Mouse (Mus musculus) kidney, embryonic 16.5 days (tissue): ENCODE data around the gene Hoxa10. TPM values are rescaled to one million over a fixed set of nuclear protein-coding genes. Genes with fewer than 3 reads are reported as not detected.

Experiments used
- ATAC-seq: fragments of 200-750 bp; cut with Nextera tagmentation; 2 replicates; pipeline ENCODE4 v1.8.0; 2017; ENCODE audit warnings: moderate TSS enrichment; ENCODE audit not compliant: low FRiP score, low TSS enrichment
- H3K27ac ChIP-seq: fragments of 300-500 bp; sonication (generic); 2 replicates; pipeline ENCODE4 v1.5.1; 2014; ENCODE audit warnings: low read length
- H3K27me3 ChIP-seq: fragments of 300-500 bp; sonication (generic); 2 replicates; pipeline ENCODE4 v1.6.1; 2014; ENCODE audit warnings: low read length, control low read depth, mixed read lengths; ENCODE audit not compliant: insufficient read depth
- H3K36me3 ChIP-seq: fragments of 300-500 bp; sonication (generic); 2 replicates; pipeline ENCODE4 v1.6.1; 2014; ENCODE audit warnings: low read length, control low read depth, mixed read lengths; ENCODE audit not compliant: insufficient read depth
- H3K4me1 ChIP-seq: fragments of 300-500 bp; sonication (generic); 2 replicates; pipeline ENCODE4 v1.6.1; 2014; ENCODE audit warnings: low read length, control low read depth, mixed read lengths; ENCODE audit not compliant: insufficient read depth
- H3K4me2 ChIP-seq: fragments of 300-500 bp; sonication (generic); replicated peaks from 2 replicates; pipeline ENCODE4 v1.6.1; 2014; ENCODE audit warnings: low read depth, low read length
- H3K4me3 ChIP-seq: fragments of 300-500 bp; sonication (generic); 2 replicates; pipeline ENCODE4 v1.5.1; 2014; ENCODE audit warnings: mild to moderate bottlenecking, low read length
- H3K9ac ChIP-seq: fragments of 300-500 bp; sonication (generic); replicated peaks from 2 replicates; pipeline ENCODE4 v1.6.1; 2014; ENCODE audit warnings: low read length
- H3K9me3 ChIP-seq: fragments of 300-500 bp; sonication (generic); 2 replicates; pipeline ENCODE4 v1.6.1; 2016; ENCODE audit warnings: low read length, control low read depth
- WGBS: fragments of 180-500 bp; shearing (Covaris S2); extraction: QIAGEN DNeasy Blood & Tissue Kit; methylation state at CpG from one replicate; pipeline ENCODE4 v1.1.7; 2014; 5-methylcytosine and 5-hydroxymethylcytosine counted together
- polyA plus RNA-seq: library from polyadenylated mRNA; unstranded; fragments of >200 nt; fragmentation: Nextera tagmentation; extraction: Ambion mirVana; gene quantifications from 2 replicates; pipeline ENCODE4 v1.2.1, GENCODE M21; 2015

The Hoxa10 gene
- polyA plus RNA-seq, 1 experiment from 2014 or later, result 147 TPM

GRCm38 (mm10) chr6:52227470-52228222 lies 13.0 kb downstream of the Hoxa10 start:
- Histone ChIP-seq H3K4me1 (peaks cover 10% of the 10 kb centered on the region), H3K27me3 (no peaks in the 10 kb centered on the region), H3K4me3 (peak overlapping the region; percentile 63), H3K36me3 (peaks cover 13% of the 10 kb centered on the region; the same call in 1 of the 2 replicates), H3K27ac (peak overlapping the region; percentile 97), H3K9ac (peak overlapping the region; percentile 85), H3K9me3 (no peaks in the 10 kb centered on the region), H3K4me2 (peak overlapping the region; percentile 81)
- WGBS, result 2% methylated on average over 11 of the region's 11 CpGs
- no peak for ATAC-seq

GRCm38 (mm10) chr6:52226569-52227257 lies 13.9 kb downstream of the Hoxa10 start:
- H3K9me3 ChIP-seq, result no peaks in the 10 kb centered on the region

GRCm38 (mm10) chr6:52225612-52226568 lies 14.8 kb downstream of the Hoxa10 start:
- H3K4me3 ChIP-seq, result peak overlapping the region; percentile 63
- peaks cover 17% of the 10 kb centered on the region for H3K4me1 ChIP-seq
- peak; percentile 52 for ATAC-seq
- peak overlapping the region; percentile 97 for H3K27ac ChIP-seq
- H3K4me2 ChIP-seq, result peak overlapping the region; percentile 81
- WGBS, result under 1% methylated on average over 69 of the region's 69 CpGs
- H3K9me3 ChIP-seq, result no peaks in the 10 kb centered on the region
- H3K36me3 ChIP-seq, result 0 out of 2 replicates have a peak, but pooled peaks cover 7% of the 10 kb centered on the region
- H3K9ac ChIP-seq, result peak overlapping the region; percentile 85
- no peaks in the 10 kb centered on the region for H3K27me3 ChIP-seq

More at GRCm38 (mm10) chr6:52226569-52227257, 13.9 kb downstream of the Hoxa10 start:
- H3K27me3 ChIP-seq, result no peaks in the 10 kb centered on the region
- peak overlapping the region; percentile 63 for H3K4me3 ChIP-seq
- H3K36me3 ChIP-seq, result 0 out of 2 replicates have a peak, but pooled peaks cover 7% of the 10 kb centered on the region
- peak overlapping the region; percentile 81 for H3K4me2 ChIP-seq
- H3K4me1 ChIP-seq, result peaks cover 17% of the 10 kb centered on the region
- H3K9ac ChIP-seq, result peak overlapping the region; percentile 85
- ATAC-seq, result peak; percentile 36
- H3K27ac ChIP-seq, result peak overlapping the region; percentile 97
- WGBS, result 2% methylated on average over 26 of the region's 26 CpGs

- H3K27ac ChIP-seq, result peak overlapping the region; percentile 97
- peak overlapping the region; percentile 63 for H3K4me3 ChIP-seq
- 1% methylated on average over 36 of the region's 36 CpGs for WGBS
- ATAC-seq, result no peak; the same call in 1 of the 2 replicates
- no peaks in the 10 kb centered on the region for H3K27me3 ChIP-seq
- peak overlapping the region; percentile 85 for H3K9ac ChIP-seq
- no peaks in the 10 kb centered on the region for H3K9me3 ChIP-seq
- H3K36me3 ChIP-seq, result 0 out of 2 replicates have a peak, but pooled peaks cover 7% of the 10 kb centered on the region
- peak overlapping the region; percentile 81 for H3K4me2 ChIP-seq
- peaks cover 19% of the 10 kb centered on the region for H3K4me1 ChIP-seq
Measured at GRCm38 (mm10) chr6:52224895-52225611, 15.6 kb downstream of the Hoxa10 start.

GRCm38 (mm10) chr6:52223939-52224760 lies 16.5 kb downstream of the Hoxa10 start:
- no peaks in the 10 kb centered on the region for H3K27me3 ChIP-seq
- H3K4me3 ChIP-seq, result peak overlapping the region; percentile 63
- ATAC-seq, result no peak
- peaks cover 28% of the 10 kb centered on the region for H3K4me1 ChIP-seq
- H3K36me3 ChIP-seq, result 0 out of 2 replicates have a peak, but pooled peaks cover 7% of the 10 kb centered on the region
- no peaks in the 10 kb centered on the region for H3K9me3 ChIP-seq
- peak overlapping the region; percentile 85 for H3K9ac ChIP-seq
- peak overlapping the region; percentile 97 for H3K27ac ChIP-seq
- H3K4me2 ChIP-seq, result peak overlapping the region; percentile 81
- under 1% methylated on average over 24 of the region's 24 CpGs for WGBS

- peak overlapping the region; percentile 81 for H3K4me2 ChIP-seq
- WGBS, result 4% methylated on average over 13 of the region's 13 CpGs
- H3K27me3 ChIP-seq, result no peaks in the 10 kb centered on the region
Measured at GRCm38 (mm10) chr6:52222729-52223128, 17.9 kb downstream of the Hoxa10 start.

GRCm38 (mm10) chr6:52221993-52222685 lies 18.5 kb downstream of the Hoxa10 start:
- Histone ChIP-seq H3K9me3 (no peaks in the 10 kb centered on the region), H3K36me3 (0 out of 2 replicates have a peak, but pooled peaks cover 7% of the 10 kb centered on the region), H3K4me2 (peak overlapping the region; percentile 81), H3K9ac (peak overlapping the region; percentile 85), H3K27me3 (no peaks in the 10 kb centered on the region), H3K4me1 (peaks cover 34% of the 10 kb centered on the region), H3K4me3 (peak overlapping the region; percentile 63), H3K27ac (peak overlapping the region; percentile 97)
- 5% methylated on average over 21 of the region's 21 CpGs for WGBS
- ATAC-seq, result peak; percentile 32

More at GRCm38 (mm10) chr6:52222729-52223128, 17.9 kb downstream of the Hoxa10 start:
- 0 out of 2 replicates have a peak, but pooled peaks cover 7% of the 10 kb centered on the region for H3K36me3 ChIP-seq
- H3K9ac ChIP-seq, result peak overlapping the region; percentile 85
- no peaks in the 10 kb centered on the region for H3K9me3 ChIP-seq
- H3K27ac ChIP-seq, result peak overlapping the region; percentile 97
- H3K4me1 ChIP-seq, result peaks cover 36% of the 10 kb centered on the region
- no peak for ATAC-seq
- peak overlapping the region; percentile 63 for H3K4me3 ChIP-seq
